Mouse (Mus musculus) cerebellum, adult 2 months (tissue): Measurements from ENCODE around the gene Mon1a.
A peak's percentile ranks its signal among the peaks of the same experiment; 100 is the strongest.

ENCODE experiments used
- CTCF ChIP-seq: fragments of 200-500 bp; IDR thresholded peaks from 2 replicates; pipeline ENCODE4 v1.5.1; 2011; ENCODE audit warnings: low read depth, mild to moderate bottlenecking, control low read depth, low read length, moderate library complexity, borderline replicate concordance; ENCODE audit not compliant: insufficient read depth
- POLR2A ChIP-seq: fragments of 200-500 bp; IDR thresholded peaks from 2 replicates; pipeline ENCODE4 v1.6.1; 2011; ENCODE audit warnings: low read length, control low read depth, borderline replicate concordance; ENCODE audit not compliant: insufficient read depth

- TF ChIP-seq CTCF (peak; percentile 35; the same call in 1 of the 2 replicates), POLR2A (no peak)
Observed at GRCm38 (mm10) chr9:107891023-107891422, 3.1 kb downstream of the Mon1a start.
